Mouse (Mus musculus) heart, adult 9 months (tissue): ENCODE measurements around the gene Dst.

ENCODE experiments used
- DNase-seq, 2 experiments: peaks; one replicate each; pipeline ENCODE4 v3.0.0; 2022; ENCODE audit warnings: low spot score in 2 of 2

Dst gene

DNA sequence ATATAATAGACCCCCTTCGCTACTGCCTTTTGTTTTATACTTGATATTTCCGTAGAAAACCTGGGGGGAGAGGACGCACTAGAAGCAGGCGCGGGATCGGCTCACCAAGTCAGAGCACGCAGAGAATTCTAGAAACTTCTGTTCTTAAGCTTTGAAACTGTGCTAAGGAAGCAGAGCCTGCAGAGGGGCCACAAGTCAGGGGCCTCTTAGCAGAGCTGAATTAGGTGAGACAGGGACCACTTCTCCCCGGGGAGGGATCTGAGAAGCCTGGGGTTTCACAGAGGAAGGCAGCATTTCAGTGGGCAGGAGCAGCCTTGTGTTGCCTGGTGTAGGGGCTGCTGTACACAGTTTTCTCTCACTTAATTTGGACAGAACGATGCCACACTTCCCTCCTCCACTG is 115.1 kb downstream of the Dst start:
- DNase-seq = no peak

DNA sequence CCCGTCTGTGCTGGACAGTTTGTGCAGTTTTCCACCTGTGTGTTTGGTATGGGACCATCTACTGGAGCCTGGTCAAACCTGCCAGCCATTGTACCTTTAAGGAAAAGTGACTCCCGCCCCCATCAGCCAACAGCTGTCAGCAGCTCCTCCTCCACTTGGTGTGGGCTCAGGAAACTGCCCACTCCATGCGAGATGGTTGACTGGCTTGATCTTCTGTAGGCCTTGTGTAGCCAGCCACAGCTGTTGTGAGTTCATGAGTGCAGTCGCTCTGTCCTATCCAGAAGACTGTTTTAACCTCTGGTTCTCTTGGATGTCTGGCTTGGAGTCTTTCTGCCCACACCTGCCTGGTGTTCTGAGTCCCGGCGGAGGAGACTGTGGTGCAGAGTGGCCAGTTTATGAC is 117.9 kb downstream of the Dst start:
- no peak for DNase-seq

DNA sequence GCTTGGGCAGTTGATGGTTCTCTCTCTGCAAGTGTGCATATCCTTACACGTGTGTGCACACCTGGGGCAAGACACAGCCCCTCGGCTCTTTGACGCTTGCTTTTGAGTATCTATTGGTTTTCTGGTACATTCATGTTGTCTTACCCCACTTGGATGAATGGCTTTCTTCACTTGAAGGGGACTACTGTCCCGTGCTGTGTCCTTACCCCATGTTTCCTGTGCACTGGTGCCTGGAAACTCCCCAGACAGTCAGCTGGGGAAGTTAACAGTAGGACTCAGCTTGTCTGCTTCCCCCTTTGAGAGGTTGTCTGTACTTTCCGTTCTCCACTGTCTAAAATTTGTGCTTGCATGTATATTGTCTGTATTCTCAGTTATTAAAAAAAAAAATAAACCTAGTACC is 120.7 kb downstream of the Dst start:
- DNase-seq = no peak

DNA sequence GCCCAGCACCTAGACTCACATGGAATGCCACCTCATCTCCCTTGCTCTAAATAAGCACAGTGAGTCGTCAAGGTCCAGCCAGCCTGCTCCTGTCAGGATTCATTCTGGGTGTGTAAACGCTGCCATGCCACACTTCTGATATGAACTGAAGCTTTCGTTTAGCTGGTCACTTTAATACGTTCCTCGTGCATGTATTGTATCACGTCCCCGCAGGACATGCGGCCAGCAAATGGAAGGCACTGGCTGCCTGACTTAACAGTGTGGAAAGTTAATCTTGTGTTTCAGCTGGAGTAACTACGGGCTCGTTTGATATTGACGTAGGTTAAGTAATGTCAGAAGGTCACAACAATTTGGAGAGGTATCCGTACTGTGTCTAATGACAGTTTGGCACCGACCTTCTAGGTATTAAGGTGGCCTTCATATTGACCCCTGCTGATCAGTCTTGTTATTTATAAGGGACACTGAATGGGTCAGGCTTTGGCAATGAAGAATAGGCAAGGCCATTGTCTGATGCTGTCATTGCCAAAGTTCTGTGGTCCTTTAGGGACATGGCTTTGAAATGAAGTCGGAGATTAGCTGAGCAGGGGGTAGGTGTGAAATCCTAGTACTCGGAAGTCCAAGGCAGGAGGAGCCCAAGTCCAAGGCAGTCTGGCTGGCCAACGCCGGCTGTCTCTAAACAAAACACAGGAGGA is 122.5 kb downstream of the Dst start:
- no peak for DNase-seq

DNA sequence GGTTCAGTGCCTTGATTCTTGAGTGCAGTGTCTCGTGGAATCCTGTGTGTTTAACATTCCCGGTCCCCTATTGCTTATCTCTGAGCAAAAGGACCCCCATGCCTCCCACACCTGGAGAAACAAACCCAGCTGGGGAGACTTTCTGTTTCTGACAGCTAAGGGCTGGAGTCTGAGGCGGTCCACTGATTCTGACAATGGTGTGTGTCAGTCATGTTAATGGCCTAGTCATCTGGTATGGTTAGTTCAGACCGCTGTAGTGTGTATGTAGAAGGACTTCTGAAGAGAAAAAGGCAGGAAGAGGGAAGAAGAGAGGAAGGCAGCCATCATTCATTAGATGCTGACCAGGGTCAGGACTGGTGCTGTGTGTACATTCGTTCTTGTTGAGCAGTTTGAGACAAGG is 125.0 kb downstream of the Dst start:
- no peak for DNase-seq

DNA sequence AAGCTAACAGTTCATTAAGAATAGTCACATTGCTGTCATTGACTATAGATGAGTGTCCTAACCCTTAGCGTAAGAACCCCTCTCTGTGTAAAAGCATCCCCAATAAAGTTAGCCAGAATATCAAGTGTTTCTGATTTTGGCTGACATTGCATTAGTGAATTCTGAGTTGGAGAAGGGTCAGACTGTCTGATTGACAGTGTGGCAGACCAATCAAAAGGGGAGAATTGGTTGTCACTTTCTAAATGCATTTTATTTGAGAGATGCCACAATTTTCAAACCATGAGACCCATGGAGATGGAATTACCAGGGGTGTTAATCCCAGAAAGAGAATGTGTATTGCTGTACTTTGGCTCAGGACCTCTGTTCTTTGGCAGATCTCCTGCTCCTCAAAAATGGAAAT is 125.5 kb downstream of the Dst start:
- no peak for DNase-seq

DNA sequence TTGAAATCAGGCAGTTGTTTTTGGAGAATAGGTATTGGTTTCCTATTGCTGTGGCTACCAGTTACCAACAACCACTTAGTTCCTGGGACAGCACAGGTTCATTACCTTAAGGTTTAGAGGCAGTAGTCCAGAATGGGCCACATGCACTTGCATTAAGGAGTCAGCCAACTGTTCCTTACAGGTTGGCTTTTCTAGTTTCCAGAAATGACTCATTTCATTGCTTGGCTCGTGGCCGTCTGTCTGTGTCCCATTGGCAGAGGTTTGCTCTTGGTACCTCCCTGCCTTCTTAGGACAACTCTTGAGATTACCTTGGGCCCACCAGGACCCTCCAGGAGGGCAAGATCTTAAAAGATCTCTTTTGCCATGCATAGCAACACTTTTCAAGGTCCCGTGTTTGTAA is 125.9 kb downstream of the Dst start:
- no peak for DNase-seq

DNA sequence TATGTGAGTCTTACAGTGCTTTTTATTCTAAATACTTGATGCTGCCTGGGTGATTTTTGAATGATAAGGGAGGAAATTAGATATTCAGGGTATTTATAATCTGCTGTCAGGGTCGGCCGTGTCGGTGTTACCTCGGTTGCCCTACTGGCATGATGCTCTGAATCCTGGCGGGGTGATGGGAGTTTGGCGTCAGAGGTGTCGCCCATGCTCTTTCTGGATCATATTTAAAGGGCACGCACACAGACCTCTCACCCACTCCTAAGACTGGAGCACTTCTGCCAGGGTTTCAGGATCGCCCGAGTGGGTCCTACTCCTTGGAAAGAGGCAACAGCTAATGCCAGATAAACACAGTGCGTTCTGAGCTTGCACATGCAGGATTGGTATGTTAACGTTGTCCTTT is 128.1 kb downstream of the Dst start:
- DNase-seq = no peak

DNA sequence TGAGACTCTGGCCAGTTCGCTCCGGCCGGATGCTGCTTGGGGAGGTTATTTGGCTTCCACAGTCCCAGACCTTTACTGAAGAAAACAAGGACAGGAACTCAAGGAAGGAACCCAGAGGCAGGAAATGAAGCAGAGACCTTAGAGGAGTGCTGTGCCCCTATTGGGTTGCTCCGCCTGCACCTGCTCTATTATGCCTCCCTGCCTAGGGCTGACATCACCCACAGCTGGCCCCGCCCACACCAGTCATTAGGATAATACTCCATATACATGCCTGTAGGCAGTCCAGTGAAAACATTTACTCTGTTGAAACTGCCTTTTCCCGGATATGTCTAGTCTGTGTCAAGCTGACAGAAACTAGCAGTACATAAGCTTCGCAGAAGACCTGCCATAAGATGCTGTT is 130.5 kb downstream of the Dst start:
- DNase-seq = no peak

DNA sequence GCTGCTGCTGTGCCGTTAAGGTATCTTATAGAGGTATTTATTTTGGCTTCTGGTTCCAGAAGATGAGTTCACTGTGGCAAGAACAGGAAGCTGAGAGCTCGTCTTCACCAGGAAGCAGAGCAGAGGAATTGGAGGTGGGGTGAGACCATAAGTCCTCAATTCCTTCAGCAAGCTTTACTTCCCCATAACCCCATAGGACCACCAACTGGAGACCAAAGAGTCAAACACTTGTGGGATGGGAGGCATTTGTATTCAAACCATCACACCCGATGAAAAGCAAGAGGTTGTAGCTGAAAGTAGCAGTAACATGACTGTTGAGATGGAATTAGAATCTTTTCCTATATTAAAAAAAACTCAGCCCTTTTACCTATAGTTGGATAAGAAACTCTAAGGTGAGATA is 132.0 kb downstream of the Dst start:
- no peak for DNase-seq

DNA sequence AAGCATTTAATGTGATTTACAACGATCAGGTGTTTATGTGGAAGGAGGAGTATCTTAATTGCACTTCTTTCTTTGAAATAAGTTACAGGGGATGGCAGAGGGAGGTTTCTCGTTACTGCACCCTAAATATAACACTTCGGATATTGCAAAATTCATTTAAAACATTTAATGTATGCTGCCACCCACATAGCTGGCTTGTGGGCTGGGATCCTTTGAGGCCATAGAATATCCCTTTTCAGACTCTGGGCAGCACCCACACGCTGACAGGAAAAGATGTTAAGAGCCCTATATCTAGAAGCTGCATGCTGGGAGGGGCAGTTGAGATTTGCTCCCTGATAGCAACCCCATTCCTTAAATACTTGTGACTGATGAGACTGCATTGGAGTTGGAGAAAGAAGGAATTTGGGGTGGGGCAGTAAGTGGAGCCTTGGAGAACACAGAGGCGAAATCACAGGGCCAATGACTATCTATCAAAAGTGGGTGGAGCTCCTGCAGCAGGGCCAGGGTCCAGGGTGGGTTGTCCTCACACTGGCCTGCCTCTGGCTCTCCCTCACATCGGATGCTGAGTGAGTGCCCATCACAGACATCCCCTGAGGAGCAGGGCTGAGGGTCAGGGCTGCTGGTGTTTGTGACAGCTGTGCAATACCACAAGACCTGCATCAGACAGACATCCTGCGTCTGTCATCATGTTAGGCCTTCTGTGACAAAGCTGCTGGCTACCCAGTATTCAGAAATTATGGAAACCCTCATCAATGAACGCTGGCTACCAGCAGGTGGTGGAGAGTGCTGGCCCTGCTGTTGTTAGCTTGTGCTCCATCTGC is 133.1 kb downstream of the Dst start:
- no peak for DNase-seq

DNA sequence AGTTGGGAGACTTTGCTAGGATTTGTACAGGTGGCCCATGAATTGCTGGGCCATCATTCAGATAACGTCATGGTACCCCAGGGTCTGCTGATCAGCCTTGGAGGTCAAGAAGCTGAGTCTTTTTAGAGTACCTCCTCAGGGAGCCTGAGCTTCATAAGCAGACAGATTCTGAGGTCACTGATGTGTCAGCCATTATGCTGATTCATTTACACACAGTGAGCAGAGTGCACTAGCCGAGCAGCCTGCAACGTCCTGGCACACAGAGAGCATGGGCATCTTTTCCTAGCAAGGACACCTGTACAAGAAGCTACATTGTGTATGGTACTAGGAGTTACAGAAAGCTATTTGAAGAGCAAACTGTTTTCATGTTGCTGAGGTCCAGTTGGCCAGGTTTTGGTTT is 134.3 kb downstream of the Dst start:
- no peak for DNase-seq

DNA sequence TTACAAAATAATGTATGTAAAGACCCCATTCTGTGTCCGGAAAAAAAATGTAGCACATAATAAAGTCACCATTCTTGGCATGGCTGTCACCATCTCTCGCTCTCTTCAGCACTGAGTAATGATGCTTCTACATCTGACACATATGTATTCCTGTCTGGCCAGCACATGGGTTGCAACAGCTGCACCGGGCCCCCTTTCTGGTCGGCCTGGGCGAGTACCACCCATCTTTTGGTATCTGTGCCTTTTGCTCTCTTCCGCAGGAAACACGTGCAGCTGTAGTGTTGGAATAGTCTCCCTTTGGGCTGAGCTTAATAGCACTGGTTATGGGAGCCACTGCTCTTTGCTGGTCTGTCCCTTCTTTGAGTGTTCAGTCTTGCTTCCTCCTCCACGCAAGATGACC is 135.3 kb downstream of the Dst start:
- DNase-seq = no peak

DNA sequence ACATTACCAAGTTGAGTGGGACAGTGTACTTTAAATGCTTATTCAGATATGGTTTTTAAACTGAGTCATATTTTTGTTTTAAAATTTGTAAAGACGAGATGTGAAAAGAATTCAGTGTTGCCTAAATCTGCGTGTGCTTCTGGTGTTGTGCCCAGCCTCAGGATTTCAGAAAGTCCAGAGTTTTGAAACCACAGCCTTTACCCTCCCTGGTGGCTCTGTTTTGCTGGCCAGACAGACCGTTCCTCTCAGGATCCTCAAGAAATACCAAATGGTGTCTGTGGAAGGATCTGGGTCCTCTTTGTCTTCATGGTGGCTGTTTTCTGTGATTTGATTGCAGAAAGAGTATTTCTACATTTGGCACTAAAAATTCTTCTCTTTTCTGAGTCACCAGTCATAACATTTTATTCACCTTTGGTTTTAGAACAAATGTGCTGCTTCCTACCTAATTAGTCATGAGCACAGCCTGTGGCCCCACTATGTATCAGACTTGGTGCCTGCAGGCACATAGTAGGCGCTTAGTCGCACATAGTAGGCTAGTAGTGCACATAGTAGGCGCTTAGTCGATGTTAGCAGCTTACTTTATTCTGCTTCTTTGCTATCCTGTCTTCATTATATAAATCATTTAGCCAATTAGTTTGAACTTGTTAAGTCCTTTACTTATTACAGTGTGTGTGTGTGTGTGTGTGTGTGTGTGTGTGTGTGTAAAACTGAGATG is 136.0 kb downstream of the Dst start:
- peak in 1 of 2 experiments; percentile 18 for DNase-seq

DNA sequence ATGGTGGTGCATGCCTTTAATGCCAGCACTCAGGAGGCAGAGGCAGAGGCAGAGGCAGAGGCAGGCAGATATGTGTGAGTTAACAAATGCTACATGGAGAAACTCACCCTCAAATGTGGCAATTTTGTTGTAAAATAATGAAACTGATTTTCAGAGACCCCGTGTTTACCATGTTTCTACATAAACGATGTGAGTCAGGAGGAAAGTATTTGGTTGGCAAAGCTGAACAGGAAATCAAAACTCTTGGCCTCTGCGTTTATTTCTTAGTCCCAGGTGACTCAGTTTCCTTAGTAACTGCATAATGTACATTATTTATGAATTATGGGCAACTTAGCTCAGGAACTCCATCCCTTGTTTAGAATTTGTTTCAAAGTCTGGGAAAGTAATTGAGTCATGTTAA is 136.7 kb downstream of the Dst start:
- DNase-seq = no peak

DNA sequence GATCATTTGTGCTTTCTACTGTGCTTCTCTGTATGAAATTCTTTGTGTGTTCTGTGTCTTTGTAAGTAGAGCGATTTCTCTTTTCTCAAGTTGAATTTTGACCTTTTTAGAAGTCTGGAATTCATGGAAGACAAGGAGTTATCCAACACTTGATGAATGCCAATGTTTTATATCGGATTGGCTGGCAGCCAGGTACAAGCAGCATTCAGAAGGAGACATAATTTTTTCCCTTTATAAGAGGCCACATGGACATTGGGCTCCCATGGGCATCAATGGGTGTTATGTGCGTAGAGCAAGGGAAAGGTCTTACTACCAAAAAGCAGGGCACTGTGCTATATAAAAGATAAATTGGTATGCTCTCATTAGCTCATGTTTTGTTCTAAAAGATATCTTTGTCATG is 139.3 kb downstream of the Dst start:
- no peak for DNase-seq

DNA sequence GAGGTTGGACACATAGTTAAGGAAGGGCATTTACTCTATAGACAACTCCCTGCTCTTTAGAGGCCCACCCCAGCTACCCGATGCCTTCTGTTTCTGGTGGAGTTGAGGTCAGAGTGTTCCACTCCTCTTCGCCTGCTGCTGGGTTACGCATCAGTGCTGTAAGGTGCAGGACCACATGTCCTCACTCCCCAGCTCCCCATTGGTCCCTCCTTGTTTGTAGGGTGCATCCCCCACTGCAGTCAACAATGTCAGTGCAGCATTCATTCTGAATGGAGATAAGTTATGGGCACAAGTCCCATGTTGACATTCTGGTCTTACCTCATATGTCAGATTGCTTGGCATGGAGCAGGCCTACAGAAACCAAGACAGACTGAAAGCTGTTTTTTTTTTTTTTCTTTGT is 143.2 kb downstream of the Dst start:
- peak in 1 of 2 experiments; percentile 17 for DNase-seq

DNA sequence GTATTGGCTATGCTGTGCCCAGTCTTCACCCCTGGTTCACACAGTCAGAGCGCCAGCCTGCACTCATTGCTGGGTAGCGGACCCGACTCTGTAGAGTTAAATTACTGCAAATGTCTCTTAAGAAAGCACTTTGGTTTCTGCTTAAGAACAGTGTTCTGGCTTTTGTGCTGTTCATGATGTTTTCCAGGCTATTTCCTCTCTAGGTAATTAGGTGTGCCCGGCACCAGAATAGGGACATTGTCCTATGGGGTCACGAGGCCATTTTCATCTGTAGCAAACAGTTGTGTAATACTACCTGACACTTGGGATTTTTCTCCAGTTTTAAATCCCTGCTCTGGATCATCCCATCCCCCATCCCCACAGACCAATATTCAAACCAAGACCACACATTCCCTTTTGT is 144.4 kb downstream of the Dst start:
- no peak for DNase-seq

DNA sequence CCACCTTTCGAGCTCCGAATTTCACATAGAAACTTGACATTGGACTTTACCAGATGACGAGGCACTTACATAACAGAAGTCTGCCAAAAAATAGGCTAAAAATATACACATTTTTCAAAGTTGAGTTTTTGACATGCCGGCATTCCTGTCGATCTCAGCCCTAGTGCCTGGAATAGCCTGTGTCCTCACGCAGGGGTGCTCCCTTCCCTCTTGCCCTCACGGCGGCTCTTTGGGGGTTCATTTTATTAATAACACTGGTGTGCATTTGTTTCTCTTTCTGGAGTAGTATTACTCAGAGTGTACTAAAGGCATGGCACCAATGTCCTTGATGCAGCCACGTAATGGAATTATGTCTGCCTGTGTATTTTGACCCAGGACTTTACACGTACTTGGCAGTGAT is 146.9 kb downstream of the Dst start:
- DNase-seq = peak in 1 of 2 experiments; percentile 24

DNA sequence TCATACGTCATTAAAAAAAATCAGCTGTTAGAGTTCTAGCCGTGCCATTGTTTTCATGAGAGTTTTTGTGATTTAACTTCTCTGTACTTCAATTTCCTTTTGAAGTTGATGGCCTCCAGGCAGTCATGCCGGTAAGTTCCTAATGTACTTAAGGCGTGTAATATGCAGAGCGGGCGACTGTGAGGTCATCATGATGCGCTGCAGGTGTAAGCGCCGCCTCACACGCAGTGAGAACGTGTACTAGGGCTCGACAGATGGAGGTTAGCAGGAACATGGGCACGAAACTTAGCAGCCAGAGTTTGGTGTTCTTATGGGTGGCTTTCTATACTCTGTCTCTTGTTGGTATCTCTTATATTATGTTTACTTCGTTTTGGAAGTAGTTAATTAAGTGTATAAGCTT is 148.6 kb downstream of the Dst start:
- DNase-seq = no peak

DNA sequence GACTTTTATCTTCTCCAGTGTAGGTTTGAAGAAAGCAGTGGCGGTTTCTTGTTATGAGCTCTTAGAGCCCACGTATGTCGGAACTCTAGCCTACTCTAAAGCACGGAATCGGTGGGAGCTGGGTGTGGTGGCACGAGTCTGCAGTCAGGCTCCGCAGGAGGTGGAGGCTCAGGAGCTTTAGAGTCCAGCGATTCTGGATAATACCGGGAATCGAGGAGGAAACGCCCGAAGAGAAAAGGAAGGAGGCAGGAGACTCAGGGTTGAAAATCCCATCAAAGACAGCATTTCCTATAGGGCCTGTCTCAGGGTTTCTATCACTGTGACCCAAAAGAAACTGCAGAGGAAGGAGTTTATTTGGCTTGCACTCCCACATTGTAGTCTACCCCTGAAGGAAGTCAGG is 151.2 kb downstream of the Dst start:
- no peak for DNase-seq

DNA sequence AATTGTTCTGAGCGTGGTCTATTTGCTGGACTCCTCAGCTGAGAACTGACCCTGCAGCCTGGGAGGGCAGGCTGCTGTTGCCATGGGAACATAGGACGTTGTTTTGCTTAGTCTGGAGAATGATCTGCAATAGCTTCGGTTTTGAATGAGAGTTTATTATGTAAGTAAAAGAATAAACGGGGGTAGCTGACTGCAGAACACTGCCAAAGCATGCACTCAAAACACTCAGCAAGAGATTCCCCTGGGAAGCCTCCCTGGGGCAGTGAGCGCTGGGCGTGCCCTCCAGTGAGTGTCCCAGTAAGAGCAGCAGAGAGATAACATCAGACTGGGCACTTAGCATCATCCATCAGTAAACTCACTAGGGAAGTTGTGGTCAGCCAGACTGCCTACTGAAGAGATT is 152.4 kb downstream of the Dst start:
- peak; percentile 68 to 77 for DNase-seq

DNA sequence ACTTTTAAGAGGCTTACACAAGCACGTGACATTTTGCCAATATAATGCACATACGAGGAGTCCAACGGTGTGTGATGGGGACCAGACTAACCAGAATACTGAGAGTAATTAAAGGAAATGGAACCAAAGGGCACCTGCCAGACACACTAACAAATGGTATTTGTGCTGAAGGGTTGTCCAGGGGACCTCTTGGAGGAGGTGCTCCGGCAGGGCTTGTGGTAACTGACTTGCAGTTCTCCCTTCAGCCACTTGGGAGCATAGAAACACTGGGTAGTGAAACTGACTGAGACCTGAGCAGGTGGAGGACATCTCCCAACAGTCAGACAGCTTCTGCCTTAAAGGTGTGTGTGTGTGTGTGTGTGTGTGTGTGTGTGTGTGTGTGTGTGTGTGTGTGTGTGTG is 153.1 kb downstream of the Dst start:
- peak; percentile 72 to 80 for DNase-seq
